Mouse (Mus musculus) erythroblast, embryonic 14.5 days (primary cell): ENCODE measurements at regions not wholly inside any gene's neighbourhood (a gene's known extent, or its start where the extent isn't known, plus 50 kb on each side); places are given as distances from the start of the nearest gene placed in this dataset.

Experiments used
- GATA1 ChIP-seq: IDR thresholded peaks from 2 replicates; pipeline ENCODE4 v1.6.1; 2012; ENCODE audit warnings: low read length, inconsistent platforms, mixed read lengths
- TAL1 ChIP-seq: IDR thresholded peaks from 3 replicates; pipeline ENCODE4 v1.6.1; 2012; ENCODE audit warnings: low read length, inconsistent platforms, mixed read lengths

- TF ChIP-seq GATA1 (no peak), TAL1 (no peak)
These were observed 456.4 kb downstream of the Cbln4 start for GRCm38 (mm10) chr2:171586853-171587220.
